Mouse (Mus musculus) hindbrain, embryonic 11.5 days (tissue): ENCODE measurements around the gene Wwox. TPM values are rescaled to one million over a fixed set of nuclear protein-coding genes. Genes with fewer than 3 reads are reported as not detected.
A peak's percentile ranks its signal among the peaks of the same experiment; 100 is the strongest.

Experiments
- ATAC-seq: fragments of 200-750 bp; cut with Nextera tagmentation; 2 replicates; pipeline ENCODE4 v1.8.0; 2017; ENCODE audit warnings: mild to moderate bottlenecking, moderate TSS enrichment, moderate library complexity; ENCODE audit not compliant: low FRiP score
- DNase-seq: peaks from one replicate; pipeline ENCODE4 v3.0.0-alpha.2; 2015; ENCODE audit warnings: low spot score
- H3K27ac ChIP-seq: fragments of 300-500 bp; sonication (generic); 2 replicates; pipeline ENCODE4 v1.5.1; 2014; ENCODE audit warnings: mild to moderate bottlenecking, low read depth, low read length
- H3K27me3 ChIP-seq: fragments of 300-500 bp; sonication (generic); 2 replicates; pipeline ENCODE4 v1.6.1; 2014; ENCODE audit warnings: mild to moderate bottlenecking, low read length, moderate library complexity, mixed read lengths; ENCODE audit not compliant: control insufficient read depth, insufficient read depth
- H3K36me3 ChIP-seq: fragments of 300-500 bp; sonication (generic); 2 replicates; pipeline ENCODE4 v1.6.1; 2014; ENCODE audit warnings: mild to moderate bottlenecking, low read length, moderate library complexity, mixed read lengths; ENCODE audit not compliant: control insufficient read depth, insufficient read depth
- H3K4me1 ChIP-seq: fragments of 300-500 bp; sonication (generic); replicated peaks from 2 replicates; pipeline ENCODE4 v1.6.1; 2014; ENCODE audit warnings: low read length, mixed read lengths; ENCODE audit not compliant: control insufficient read depth, insufficient read depth
- H3K4me2 ChIP-seq: fragments of 300-500 bp; sonication (generic); replicated peaks from 2 replicates; pipeline ENCODE4 v1.6.1; 2014; ENCODE audit warnings: mild to moderate bottlenecking, low read depth, low read length
- H3K4me3 ChIP-seq: fragments of 300-500 bp; sonication (generic); 2 replicates; pipeline ENCODE4 v1.5.1; 2014; ENCODE audit warnings: low read depth, low read length
- H3K9ac ChIP-seq: fragments of 300-500 bp; sonication (generic); 2 replicates; pipeline ENCODE4 v1.6.1; 2014; ENCODE audit warnings: low read depth, low read length
- H3K9me3 ChIP-seq: fragments of 300-500 bp; sonication (generic); 2 replicates; pipeline ENCODE4 v1.6.1; 2016; ENCODE audit warnings: low read length; ENCODE audit not compliant: control insufficient read depth
- WGBS: fragments of 180-500 bp; shearing (Covaris S2); extraction: QIAGEN DNeasy Blood & Tissue Kit; methylation state at CpG from one replicate; pipeline ENCODE4 v1.1.7; 2014; 5-methylcytosine and 5-hydroxymethylcytosine counted together
- polyA plus RNA-seq: library from polyadenylated mRNA; unstranded; fragments of >200 nt; fragmentation: Nextera tagmentation; extraction: Ambion mirVana; gene quantifications from 2 replicates; pipeline ENCODE4 v1.2.1, GENCODE M21; 2014

Gene Wwox
- polyA plus RNA-seq, 1 experiment from 2014 or later: 14.1 TPM

GRCm38 (mm10) chr8:115269601-115270000, 830.1 kb downstream of the Wwox start:
- Histone ChIP-seq H3K9me3 (no peaks in the 10 kb centered on the region), H3K36me3 (no peaks in the 10 kb centered on the region), H3K9ac (no peak overlapping the region), H3K4me3 (no peak overlapping the region), H3K27ac (no peak overlapping the region), H3K27me3 (no peaks in the 10 kb centered on the region), H3K4me2 (no peak overlapping the region), H3K4me1 (no peaks in the 10 kb centered on the region)
- WGBS: 33% methylated on average over 4 of the region's 4 CpGs
- DNase-seq: no peak
- ATAC-seq: no peak

- WGBS: 75% methylated on average over 6 of the region's 6 CpGs
- H3K27me3 ChIP-seq: no peaks in the 10 kb centered on the region
- H3K9ac ChIP-seq: no peak overlapping the region
- ATAC-seq (no peak), DNase-seq (no peak)
- H3K4me3 ChIP-seq: no peak overlapping the region
- H3K36me3 ChIP-seq: no peaks in the 10 kb centered on the region
- H3K4me1 ChIP-seq: no peaks in the 10 kb centered on the region
- no peak overlapping the region for H3K4me2 ChIP-seq
- H3K27ac ChIP-seq: no peak overlapping the region
- no peaks in the 10 kb centered on the region for H3K9me3 ChIP-seq
Observed at GRCm38 (mm10) chr8:115273976-115274375, 834.5 kb downstream of the Wwox start.

- no peak overlapping the region for H3K4me2 ChIP-seq
- H3K9ac ChIP-seq: no peak overlapping the region
- WGBS: 58% methylated on average over 2 of the region's 2 CpGs
- H3K27ac ChIP-seq: no peak overlapping the region
- no peaks in the 10 kb centered on the region for H3K9me3 ChIP-seq
- no peaks in the 10 kb centered on the region for H3K4me1 ChIP-seq
- H3K4me3 ChIP-seq: no peak overlapping the region
- no peak for ATAC-seq
- DNase-seq: no peak
- no peaks in the 10 kb centered on the region for H3K36me3 ChIP-seq
- H3K27me3 ChIP-seq: no peaks in the 10 kb centered on the region
Observed at GRCm38 (mm10) chr8:115276281-115276680, 836.8 kb downstream of the Wwox start.

- no peaks in the 10 kb centered on the region for H3K36me3 ChIP-seq
- H3K4me2 ChIP-seq: no peak overlapping the region
- no peaks in the 10 kb centered on the region for H3K4me1 ChIP-seq
- DNase-seq: no peak
- no peak overlapping the region for H3K9ac ChIP-seq
- H3K27ac ChIP-seq: no peak overlapping the region
- ATAC-seq: no peak
- no peaks in the 10 kb centered on the region for H3K27me3 ChIP-seq
- WGBS: 78% methylated on average over 5 of the region's 5 CpGs
- no peaks in the 10 kb centered on the region for H3K9me3 ChIP-seq
- no peak overlapping the region for H3K4me3 ChIP-seq
Observed at GRCm38 (mm10) chr8:115278291-115278690, 838.8 kb downstream of the Wwox start.

- no peak overlapping the region for H3K4me3 ChIP-seq
- 59% methylated on average over 8 of the region's 8 CpGs for WGBS
- H3K4me1 ChIP-seq: no peaks in the 10 kb centered on the region
- 0 out of 2 replicates have a peak, but pooled peaks cover 3% of the 10 kb centered on the region for H3K36me3 ChIP-seq
- no peak overlapping the region for H3K27ac ChIP-seq
- no peak for ATAC-seq
- H3K9ac ChIP-seq: no peak overlapping the region
- no peak overlapping the region for H3K4me2 ChIP-seq
- no peaks in the 10 kb centered on the region for H3K9me3 ChIP-seq
- H3K27me3 ChIP-seq: no peaks in the 10 kb centered on the region
- DNase-seq: peak; percentile 25
Observed at GRCm38 (mm10) chr8:115290224-115290623, 850.8 kb downstream of the Wwox start.

- Histone ChIP-seq H3K9me3 (no peaks in the 10 kb centered on the region), H3K27ac (no peak overlapping the region), H3K4me2 (no peak overlapping the region), H3K36me3 (0 out of 2 replicates have a peak, but pooled peaks cover 3% of the 10 kb centered on the region), H3K4me3 (no peak overlapping the region), H3K9ac (no peak overlapping the region), H3K27me3 (no peaks in the 10 kb centered on the region), H3K4me1 (no peaks in the 10 kb centered on the region)
- ATAC-seq (no peak), DNase-seq (no peak)
- 75% methylated on average over 9 of the region's 9 CpGs for WGBS
Observed at GRCm38 (mm10) chr8:115296760-115297159, 857.3 kb downstream of the Wwox start.

GRCm38 (mm10) chr8:115302484-115302883, 863.0 kb downstream of the Wwox start:
- H3K27ac ChIP-seq: no peak overlapping the region
- no peaks in the 10 kb centered on the region for H3K36me3 ChIP-seq
- no peaks in the 10 kb centered on the region for H3K27me3 ChIP-seq
- peaks cover 4% of the 10 kb centered on the region; the same call in 1 of the 2 replicates for H3K4me1 ChIP-seq
- WGBS: 56% methylated on average over 7 of the region's 7 CpGs
- no peak overlapping the region for H3K4me3 ChIP-seq
- H3K4me2 ChIP-seq: no peak overlapping the region
- H3K9me3 ChIP-seq: no peaks in the 10 kb centered on the region
- ATAC-seq (no peak), DNase-seq (no peak)
- no peak overlapping the region for H3K9ac ChIP-seq

- Histone ChIP-seq H3K27me3 (no peaks in the 10 kb centered on the region), H3K4me1 (peaks cover 4% of the 10 kb centered on the region; the same call in 1 of the 2 replicates), H3K4me2 (no peak overlapping the region), H3K27ac (no peak overlapping the region), H3K9ac (no peak overlapping the region), H3K36me3 (no peaks in the 10 kb centered on the region), H3K4me3 (no peak overlapping the region), H3K9me3 (no peaks in the 10 kb centered on the region)
- ATAC-seq (no peak), DNase-seq (no peak)
- WGBS: 64% methylated on average over 4 of the region's 4 CpGs
Observed at GRCm38 (mm10) chr8:115307412-115307811, 868.0 kb downstream of the Wwox start.

- ATAC-seq: no peak
Observed at GRCm38 (mm10) chr8:115311003-115311402, 871.5 kb downstream of the Wwox start.

More at GRCm38 (mm10) chr8:115311003-115311402, 871.5 kb downstream of the Wwox start:
- 91% methylated on average over 6 of the region's 6 CpGs for WGBS
- no peak for DNase-seq
- Histone ChIP-seq H3K4me3 (no peak overlapping the region), H3K9me3 (no peaks in the 10 kb centered on the region), H3K27ac (no peak overlapping the region), H3K9ac (no peak overlapping the region), H3K4me1 (no peaks in the 10 kb centered on the region), H3K4me2 (no peak overlapping the region), H3K36me3 (no peaks in the 10 kb centered on the region), H3K27me3 (no peaks in the 10 kb centered on the region)
